Mouse (Mus musculus) embryonic facial prominence, embryonic 11.5 days (tissue): ENCODE data around the gene Sidt2. TPM values are rescaled to one million over a fixed set of nuclear protein-coding genes. Genes with fewer than 3 reads are reported as not detected.

Experiments used
- ATAC-seq: fragments of 200-750 bp; cut with Nextera tagmentation; replicated peaks from 2 replicates; pipeline ENCODE4 v1.8.0; 2017; ENCODE audit warnings: low read depth; ENCODE audit not compliant: insufficient number of reproducible peaks, low FRiP score, low TSS enrichment
- DNase-seq: peaks from one replicate; pipeline ENCODE4 v3.0.0-alpha.2; 2015; ENCODE audit warnings: low spot score
- H3K27ac ChIP-seq: fragments of 300-500 bp; sonication (generic); replicated peaks from 2 replicates; pipeline ENCODE4 v1.5.1; 2014; ENCODE audit warnings: mild to moderate bottlenecking, low read depth, low read length, control low read depth
- H3K27me3 ChIP-seq: fragments of 300-500 bp; sonication (generic); 2 replicates; pipeline ENCODE4 v1.6.1; 2014; ENCODE audit warnings: mild to moderate bottlenecking, low read length, moderate library complexity, mixed read lengths; ENCODE audit not compliant: control insufficient read depth, insufficient read depth
- H3K36me3 ChIP-seq: fragments of 300-500 bp; sonication (generic); replicated peaks from 2 replicates; pipeline ENCODE4 v1.6.1; 2014; ENCODE audit warnings: low read depth, mild to moderate bottlenecking, low read length, moderate library complexity, mixed read lengths; ENCODE audit not compliant: control insufficient read depth, insufficient read depth
- H3K4me1 ChIP-seq: fragments of 300-500 bp; sonication (generic); 2 replicates; pipeline ENCODE4 v1.6.1; 2014; ENCODE audit warnings: low read length, mixed read lengths; ENCODE audit not compliant: control insufficient read depth, insufficient read depth
- H3K4me2 ChIP-seq: fragments of 300-500 bp; sonication (generic); 2 replicates; pipeline ENCODE4 v1.6.1; 2014; ENCODE audit warnings: low read depth, mild to moderate bottlenecking, control low read depth, low read length, moderate library complexity
- H3K4me3 ChIP-seq: fragments of 300-500 bp; sonication (generic); 2 replicates; pipeline ENCODE4 v1.5.1; 2014; ENCODE audit warnings: low read depth, low read length, control low read depth
- H3K9ac ChIP-seq: fragments of 300-500 bp; sonication (generic); replicated peaks from 2 replicates; pipeline ENCODE4 v1.6.1; 2014; ENCODE audit warnings: mild to moderate bottlenecking, control low read depth, low read length
- H3K9me3 ChIP-seq: fragments of 300-500 bp; sonication (generic); replicated peaks from 2 replicates; pipeline ENCODE4 v1.6.1; 2016; ENCODE audit warnings: mild to moderate bottlenecking, low read length, inconsistent platforms, mixed read lengths; ENCODE audit not compliant: control insufficient read depth
- WGBS: fragments of 180-500 bp; shearing (Covaris S2); extraction: QIAGEN DNeasy Blood & Tissue Kit; methylation state at CpG from one replicate; pipeline ENCODE4 v1.1.7; 2014; 5-methylcytosine and 5-hydroxymethylcytosine counted together
- microRNA-seq: library from miRNA; unstranded; fragments of <30 nt; microRNA quantifications from one replicate; pipeline ENCODE4, GENCODE M21; 2016; ENCODE audit warnings: borderline number of aligned reads
- polyA plus RNA-seq: library from polyadenylated mRNA; unstranded; fragments of >200 nt; fragmentation: Nextera tagmentation; extraction: Ambion mirVana; gene quantifications from 2 replicates; pipeline ENCODE4 v1.2.1, GENCODE M21; 2014

Gene Sidt2
- polyA plus RNA-seq, 1 experiment from 2014 or later = 23.8 TPM

GRCm38 (mm10) chr9:45905811-45906237 is 49.2 kb downstream of the Sidt2 start:
- WGBS = under 1% methylated on average over 19 of the region's 27 CpGs

GRCm38 (mm10) chr9:45905196-45905595 is 49.9 kb downstream of the Sidt2 start:
- 57% methylated on average over 4 of the region's 4 CpGs for WGBS
- Histone ChIP-seq H3K27me3 (no peaks in the 10 kb centered on the region), H3K9me3 (no peaks in the 10 kb centered on the region), H3K27ac (no peak overlapping the region), H3K36me3 (peaks cover 4% of the 10 kb centered on the region), H3K4me2 (peak overlapping the region; percentile 75; the same call in 1 of the 2 replicates), H3K4me3 (peak overlapping the region; percentile 96), H3K9ac (no peak overlapping the region), H3K4me1 (no peaks in the 10 kb centered on the region; the same call in 1 of the 2 replicates)
- ATAC-seq (no peak), DNase-seq (peak; percentile 0)

More at GRCm38 (mm10) chr9:45905811-45906237, 49.2 kb downstream of the Sidt2 start:
- Histone ChIP-seq H3K27ac (peak overlapping the region; percentile 86), H3K4me2 (peak overlapping the region; percentile 75), H3K9ac (peak overlapping the region; percentile 92), H3K27me3 (no peaks in the 10 kb centered on the region), H3K4me1 (no peaks in the 10 kb centered on the region; the same call in 1 of the 2 replicates), H3K36me3 (peaks cover 4% of the 10 kb centered on the region), H3K4me3 (peak overlapping the region; percentile 96), H3K9me3 (no peaks in the 10 kb centered on the region)
- peak; percentile 54 for ATAC-seq
- peak; percentile 41 for DNase-seq

- H3K9ac ChIP-seq = no peak overlapping the region
- ATAC-seq (no peak), DNase-seq (no peak)
- H3K36me3 ChIP-seq = peaks cover 5% of the 10 kb centered on the region
- no peak overlapping the region for H3K27ac ChIP-seq
- H3K4me1 ChIP-seq = no peaks in the 10 kb centered on the region
- H3K9me3 ChIP-seq = no peaks in the 10 kb centered on the region
- no peaks in the 10 kb centered on the region for H3K27me3 ChIP-seq
- no peak overlapping the region for H3K4me2 ChIP-seq
- H3K4me3 ChIP-seq = no peak overlapping the region
Observed at GRCm38 (mm10) chr9:45893681-45894080, 61.4 kb downstream of the Sidt2 start.

Small RNA genes lying within 50 kb of the gene (microRNA-seq; reads per million reads assigned to microRNA genes)
- gene Mir7087 = not detected

Other genes starting within 250 kb of the Sidt2 start
- gene Cep164, start 126.6 kb downstream of the Sidt2 start, polyA plus RNA-seq = 21.7 and 22.0 TPM in 2 replicates
- gene Bace1, start 116.7 kb downstream of the Sidt2 start, polyA plus RNA-seq = 17.8 and 22.8 TPM in 2 replicates
- 9.6 and 13.2 TPM in 2 replicates for gene Pcsk7, start 48.8 kb downstream of the Sidt2 start, polyA plus RNA-seq
- 53.1 and 54.4 TPM in 2 replicates for gene Rnf214, start 48.3 kb downstream of the Sidt2 start, polyA plus RNA-seq
- gene Tagln, start 19.2 kb downstream of the Sidt2 start, polyA plus RNA-seq = 14.1 and 16.3 TPM in 2 replicates
- 227 and 229 TPM in 2 replicates for gene Pafah1b2, start 57.4 kb upstream of the Sidt2 start, polyA plus RNA-seq
- gene Sik3, start 57.6 kb upstream of the Sidt2 start, polyA plus RNA-seq = 6.9 and 8.2 TPM in 2 replicates